Mouse (Mus musculus) liver, embryonic 13.5 days (tissue): ENCODE data around the gene Spata13. TPM values are rescaled to one million over a fixed set of nuclear protein-coding genes. Genes with fewer than 3 reads are reported as not detected.

ENCODE experiments used
- ATAC-seq: fragments of 200-750 bp; cut with Nextera tagmentation; 2 replicates; pipeline ENCODE4 v1.8.0; 2017; ENCODE audit warnings: low read depth, mild to moderate bottlenecking, moderate number of reproducible peaks, moderate library complexity
- DNase-seq: peaks from one replicate; pipeline ENCODE4 v3.0.0; 2022
- H3K27ac ChIP-seq: fragments of 300-500 bp; sonication (generic); 2 replicates; pipeline ENCODE4 v1.5.1; 2015; ENCODE audit warnings: moderate library complexity, mild to moderate bottlenecking, inconsistent platforms
- H3K27me3 ChIP-seq: fragments of 300-500 bp; sonication (generic); 2 replicates; pipeline ENCODE4 v1.6.1; 2015; ENCODE audit warnings: mild to moderate bottlenecking, inconsistent platforms
- H3K36me3 ChIP-seq: fragments of 300-500 bp; sonication (generic); 2 replicates; pipeline ENCODE4 v1.6.1; 2015; ENCODE audit warnings: mild to moderate bottlenecking, inconsistent platforms
- H3K4me1 ChIP-seq: fragments of 300-500 bp; sonication (generic); replicated peaks from 2 replicates; pipeline ENCODE4 v1.6.1; 2015; ENCODE audit warnings: inconsistent platforms
- H3K4me2 ChIP-seq: fragments of 300-500 bp; sonication (generic); 2 replicates; pipeline ENCODE4 v1.6.1; 2015; ENCODE audit warnings: inconsistent platforms, mild to moderate bottlenecking, moderate library complexity
- H3K4me3 ChIP-seq: fragments of 300-500 bp; sonication (generic); replicated peaks from 2 replicates; pipeline ENCODE4 v1.5.1; 2015; ENCODE audit warnings: mild to moderate bottlenecking, inconsistent platforms
- H3K9ac ChIP-seq: fragments of 300-500 bp; sonication (generic); 2 replicates; pipeline ENCODE4 v1.6.1; 2015; ENCODE audit warnings: mild to moderate bottlenecking, inconsistent platforms
- H3K9me3 ChIP-seq: fragments of 300-500 bp; sonication (generic); replicated peaks from 2 replicates; pipeline ENCODE4 v1.6.1; 2016; ENCODE audit warnings: inconsistent platforms
- WGBS: fragments of 180-500 bp; shearing (Covaris S2); methylation state at CpG from one replicate; pipeline ENCODE4 v1.1.7; 2015; ENCODE audit not compliant: insufficient replicate concordance; 5-methylcytosine and 5-hydroxymethylcytosine counted together
- polyA plus RNA-seq: library from polyadenylated mRNA; unstranded; fragments of >200 nt; fragmentation: Nextera tagmentation; extraction: Ambion mirVana; gene quantifications from 2 replicates; pipeline ENCODE4 v1.2.1, GENCODE M21; 2015

Gene Spata13
- polyA plus RNA-seq, 1 experiment from 2014 or later: 17.2 TPM

- no peaks in the 10 kb centered on the region for H3K4me1 ChIP-seq
- DNase-seq (no peak), ATAC-seq (no peak)
- no peaks in the 10 kb centered on the region for H3K36me3 ChIP-seq
- WGBS: 54% methylated on average over 7 of the region's 7 CpGs
- H3K9me3 ChIP-seq: no peaks in the 10 kb centered on the region
- no peak overlapping the region for H3K4me3 ChIP-seq
- no peaks in the 10 kb centered on the region for H3K27me3 ChIP-seq
- no peak overlapping the region for H3K27ac ChIP-seq
- H3K9ac ChIP-seq: no peak overlapping the region
- H3K4me2 ChIP-seq: no peak overlapping the region
Measured at GRCm38 (mm10) chr14:60612671-60613070, 21.1 kb upstream of the Spata13 start.

GRCm38 (mm10) chr14:60621076-60621475 is 12.7 kb upstream of the Spata13 start:
- WGBS: 43% methylated on average over 9 of the region's 9 CpGs
- H3K4me2 ChIP-seq: no peak overlapping the region
- no peaks in the 10 kb centered on the region for H3K36me3 ChIP-seq
- H3K27ac ChIP-seq: no peak overlapping the region
- no peak for DNase-seq
- no peak overlapping the region for H3K4me3 ChIP-seq
- H3K9ac ChIP-seq: no peak overlapping the region
- H3K9me3 ChIP-seq: no peaks in the 10 kb centered on the region
- H3K27me3 ChIP-seq: peaks cover 7% of the 10 kb centered on the region; the same call in 1 of the 2 replicates
- H3K4me1 ChIP-seq: no peaks in the 10 kb centered on the region
- no peak for ATAC-seq

GRCm38 (mm10) chr14:60625486-60625885 is 8.3 kb upstream of the Spata13 start:
- no peak overlapping the region for H3K9ac ChIP-seq
- no peak overlapping the region for H3K4me2 ChIP-seq
- H3K4me1 ChIP-seq: no peaks in the 10 kb centered on the region
- 60% methylated on average over 6 of the region's 6 CpGs for WGBS
- no peak overlapping the region for H3K27ac ChIP-seq
- no peak for DNase-seq
- H3K27me3 ChIP-seq: peaks cover 31% of the 10 kb centered on the region
- no peak for ATAC-seq
- H3K9me3 ChIP-seq: no peaks in the 10 kb centered on the region
- no peak overlapping the region for H3K4me3 ChIP-seq
- H3K36me3 ChIP-seq: no peaks in the 10 kb centered on the region

GRCm38 (mm10) chr14:60629887-60630460 is 3.8 kb upstream of the Spata13 start:
- Histone ChIP-seq H3K9ac (no peak overlapping the region), H3K27ac (no peak overlapping the region), H3K27me3 (peaks cover 57% of the 10 kb centered on the region), H3K9me3 (no peaks in the 10 kb centered on the region), H3K36me3 (no peaks in the 10 kb centered on the region), H3K4me1 (peaks cover 10% of the 10 kb centered on the region), H3K4me3 (no peak overlapping the region), H3K4me2 (no peak overlapping the region)
- no peak for DNase-seq
- WGBS: 59% methylated on average over 9 of the region's 9 CpGs
- ATAC-seq: no peak

GRCm38 (mm10) chr14:60630981-60631380 is 2.8 kb upstream of the Spata13 start:
- DNase-seq: no peak
- H3K4me2 ChIP-seq: no peak overlapping the region
- H3K4me3 ChIP-seq: no peak overlapping the region
- H3K27me3 ChIP-seq: peaks cover 51% of the 10 kb centered on the region
- no peak for ATAC-seq
- WGBS: 65% methylated on average over 4 of the region's 4 CpGs
- no peak overlapping the region for H3K27ac ChIP-seq
- H3K9me3 ChIP-seq: no peaks in the 10 kb centered on the region
- H3K36me3 ChIP-seq: no peaks in the 10 kb centered on the region
- no peak overlapping the region for H3K9ac ChIP-seq
- peaks cover 20% of the 10 kb centered on the region for H3K4me1 ChIP-seq

GRCm38 (mm10) chr14:60634877-60635771 is 1.3 kb downstream of the Spata13 start:
- ATAC-seq (peak; percentile 58), DNase-seq (peak; percentile 46)
- peak overlapping the region; percentile 90 for H3K9ac ChIP-seq
- H3K4me1 ChIP-seq: peaks cover 61% of the 10 kb centered on the region
- H3K4me2 ChIP-seq: peak overlapping the region; percentile 92
- no peaks in the 10 kb centered on the region for H3K9me3 ChIP-seq
- H3K27me3 ChIP-seq: peaks cover 37% of the 10 kb centered on the region
- H3K4me3 ChIP-seq: peak overlapping the region; percentile 86
- peaks cover 19% of the 10 kb centered on the region for H3K36me3 ChIP-seq
- H3K27ac ChIP-seq: peak overlapping the region; percentile 90
- under 1% methylated on average over 45 of the region's 45 CpGs for WGBS

GRCm38 (mm10) chr14:60635911-60636607 is 2.3 kb downstream of the Spata13 start:
- ATAC-seq (no peak), DNase-seq (no peak)
- peak overlapping the region; percentile 90 for H3K27ac ChIP-seq
- peak overlapping the region; percentile 90 for H3K9ac ChIP-seq
- WGBS: 18% methylated on average over 14 of the region's 14 CpGs
- H3K4me2 ChIP-seq: peak overlapping the region; percentile 92
- peak overlapping the region; percentile 86 for H3K4me3 ChIP-seq
- H3K36me3 ChIP-seq: peaks cover 20% of the 10 kb centered on the region
- no peaks in the 10 kb centered on the region for H3K9me3 ChIP-seq
- peaks cover 69% of the 10 kb centered on the region for H3K4me1 ChIP-seq
- H3K27me3 ChIP-seq: peaks cover 30% of the 10 kb centered on the region

GRCm38 (mm10) chr14:60636608-60636980 is 2.8 kb downstream of the Spata13 start:
- ATAC-seq: no peak
- Histone ChIP-seq H3K9ac (peak overlapping the region; percentile 90), H3K9me3 (no peaks in the 10 kb centered on the region), H3K4me3 (peak overlapping the region; percentile 86), H3K27ac (peak overlapping the region; percentile 90), H3K27me3 (peaks cover 24% of the 10 kb centered on the region), H3K4me2 (peak overlapping the region; percentile 92), H3K4me1 (peaks cover 74% of the 10 kb centered on the region), H3K36me3 (peaks cover 20% of the 10 kb centered on the region)
- 46% methylated on average over 2 of the region's 2 CpGs for WGBS
- no peak for DNase-seq

- WGBS: 80% methylated on average over 9 of the region's 9 CpGs
- H3K9me3 ChIP-seq: no peaks in the 10 kb centered on the region
- H3K4me1 ChIP-seq: peaks cover 76% of the 10 kb centered on the region
- ATAC-seq (no peak), DNase-seq (no peak)
- peak overlapping the region; percentile 86; the same call in 1 of the 2 replicates for H3K4me3 ChIP-seq
- H3K4me2 ChIP-seq: peak overlapping the region; percentile 92
- peaks cover 20% of the 10 kb centered on the region for H3K27me3 ChIP-seq
- H3K36me3 ChIP-seq: peaks cover 20% of the 10 kb centered on the region
- peak overlapping the region; percentile 14; the same call in 1 of the 2 replicates for H3K27ac ChIP-seq
- 0 out of 2 replicates have a peak overlapping the region, but pooled peaks have one; percentile 90 for H3K9ac ChIP-seq
Measured at GRCm38 (mm10) chr14:60636996-60637395, 3.2 kb downstream of the Spata13 start.

GRCm38 (mm10) chr14:60638159-60638558 is 4.4 kb downstream of the Spata13 start:
- H3K9me3 ChIP-seq: no peaks in the 10 kb centered on the region
- ATAC-seq (no peak), DNase-seq (no peak)
- H3K4me3 ChIP-seq: 0 out of 2 replicates have a peak overlapping the region, but pooled peaks have one; percentile 2
- peak overlapping the region; percentile 11; the same call in 1 of the 2 replicates for H3K9ac ChIP-seq
- H3K27ac ChIP-seq: peak overlapping the region; percentile 70
- H3K36me3 ChIP-seq: peaks cover 20% of the 10 kb centered on the region
- H3K27me3 ChIP-seq: peaks cover 11% of the 10 kb centered on the region
- H3K4me1 ChIP-seq: peaks cover 76% of the 10 kb centered on the region
- 70% methylated on average over 8 of the region's 8 CpGs for WGBS
- H3K4me2 ChIP-seq: peak overlapping the region; percentile 46

GRCm38 (mm10) chr14:60639195-60639594 is 5.4 kb downstream of the Spata13 start:
- Histone ChIP-seq H3K27ac (peak overlapping the region; percentile 70), H3K27me3 (0 out of 2 replicates have a peak, but pooled peaks cover 9% of the 10 kb centered on the region), H3K4me3 (no peak overlapping the region), H3K9me3 (no peaks in the 10 kb centered on the region), H3K4me1 (peaks cover 74% of the 10 kb centered on the region), H3K9ac (peak overlapping the region; percentile 46; the same call in 1 of the 2 replicates), H3K36me3 (peaks cover 20% of the 10 kb centered on the region), H3K4me2 (peak overlapping the region; percentile 46)
- ATAC-seq: no peak
- 70% methylated on average over 9 of the region's 9 CpGs for WGBS
- DNase-seq: no peak
